Mouse (Mus musculus) limb, embryonic 12.5 days (tissue): Measurements from ENCODE around the gene Gm21992. TPM values are rescaled to one million over a fixed set of nuclear protein-coding genes. Genes with fewer than 3 reads are reported as not detected.

Source experiments
- ATAC-seq: fragments of 200-750 bp; cut with Nextera tagmentation; 2 replicates; pipeline ENCODE4 v1.8.0; 2017; ENCODE audit warnings: low read depth, moderate TSS enrichment; ENCODE audit not compliant: insufficient number of reproducible peaks, insufficient read depth, low FRiP score, low TSS enrichment
- H3K27ac ChIP-seq: fragments of 300-500 bp; sonication (generic); 2 replicates; pipeline ENCODE4 v1.5.1; 2016; ENCODE audit warnings: mild to moderate bottlenecking, moderate library complexity
- H3K27me3 ChIP-seq: fragments of 300-500 bp; sonication (generic); 2 replicates; pipeline ENCODE4 v1.6.1; 2016; ENCODE audit warnings: mild to moderate bottlenecking, moderate library complexity
- H3K36me3 ChIP-seq: fragments of 300-500 bp; sonication (generic); 2 replicates; pipeline ENCODE4 v1.6.1; 2016; ENCODE audit warnings: mild to moderate bottlenecking, moderate library complexity
- H3K4me1 ChIP-seq: fragments of 300-500 bp; sonication (generic); replicated peaks from 2 replicates; pipeline ENCODE4 v1.6.1; 2016
- H3K4me2 ChIP-seq: fragments of 300-500 bp; sonication (generic); 2 replicates; pipeline ENCODE4 v1.6.1; 2016; ENCODE audit warnings: mild to moderate bottlenecking, moderate library complexity
- H3K4me3 ChIP-seq: fragments of 300-500 bp; sonication (generic); replicated peaks from 2 replicates; pipeline ENCODE4 v1.5.1; 2016; ENCODE audit warnings: mild to moderate bottlenecking
- H3K9ac ChIP-seq: fragments of 300-500 bp; sonication (generic); replicated peaks from 2 replicates; pipeline ENCODE4 v1.6.1; 2016; ENCODE audit warnings: mild to moderate bottlenecking, moderate library complexity
- H3K9me3 ChIP-seq: fragments of 300-500 bp; sonication (generic); 2 replicates; pipeline ENCODE4 v1.6.1; 2016; ENCODE audit warnings: mild to moderate bottlenecking, moderate library complexity
- WGBS: fragments of 180-500 bp; shearing (Covaris S2); methylation state at CpG from one replicate; pipeline ENCODE4 v1.1.7; 2016; 5-methylcytosine and 5-hydroxymethylcytosine counted together
- polyA plus RNA-seq: library from polyadenylated mRNA; unstranded; fragments of >200 nt; fragmentation: Nextera tagmentation; extraction: Ambion mirVana; gene quantifications from 2 replicates; pipeline ENCODE4 v1.2.1, GENCODE M21; 2016

The Gm21992 gene
- polyA plus RNA-seq, 1 experiment from 2014 or later = 57.2 TPM

DNA sequence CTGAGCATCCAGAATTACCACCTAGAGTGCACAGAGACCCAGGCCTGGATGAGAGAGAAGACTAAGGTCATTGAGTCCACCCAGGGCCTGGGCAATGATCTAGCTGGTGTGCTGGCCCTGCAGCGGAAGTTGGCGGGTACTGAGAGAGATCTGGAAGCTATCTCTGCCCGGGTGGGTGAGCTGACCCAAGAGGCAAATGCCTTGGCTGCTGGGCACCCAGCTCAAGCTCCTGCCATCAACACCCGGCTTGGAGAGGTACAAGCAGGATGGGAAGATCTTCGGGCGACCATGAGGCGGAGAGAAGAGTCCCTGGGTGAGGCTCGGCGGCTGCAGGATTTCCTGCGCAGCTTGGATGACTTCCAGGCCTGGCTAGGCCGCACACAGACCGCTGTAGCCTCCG is 73.5 kb downstream of the Gm21992 start:
- Histone ChIP-seq H3K36me3 (peaks cover 22% of the 10 kb centered on the region), H3K9ac (no peak overlapping the region; the same call in 1 of the 2 replicates), H3K27me3 (no peaks in the 10 kb centered on the region), H3K4me1 (0 out of 2 replicates have a peak, but pooled peaks cover 2% of the 10 kb centered on the region), H3K27ac (no peak overlapping the region), H3K9me3 (no peaks in the 10 kb centered on the region), H3K4me2 (no peak overlapping the region), H3K4me3 (no peak overlapping the region)
- WGBS = 86% methylated on average over 13 of the region's 13 CpGs
- ATAC-seq = no peak

DNA sequence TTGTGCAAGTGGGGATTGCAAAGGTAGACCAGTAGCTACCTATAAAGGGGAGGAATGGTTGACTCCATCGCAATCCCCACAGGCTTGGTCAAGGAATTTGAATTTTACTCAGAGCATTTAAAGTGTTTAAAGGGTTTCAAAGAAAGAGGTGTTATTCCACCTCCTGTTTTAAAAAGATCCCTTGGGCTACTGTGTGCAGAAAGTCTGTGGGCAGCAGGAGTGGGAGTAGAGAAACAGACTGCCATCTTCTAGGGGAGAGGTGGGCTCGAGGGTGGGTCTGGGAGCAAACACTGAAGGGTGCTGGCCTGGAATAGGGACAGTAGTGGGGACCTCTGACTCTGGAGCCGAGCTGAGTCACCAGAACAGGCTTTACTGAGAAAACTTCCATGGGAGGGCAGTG is 78.4 kb downstream of the Gm21992 start:
- 83% methylated on average over 3 of the region's 3 CpGs for WGBS
- no peak overlapping the region for H3K4me2 ChIP-seq
- no peaks in the 10 kb centered on the region for H3K27me3 ChIP-seq
- no peaks in the 10 kb centered on the region for H3K9me3 ChIP-seq
- no peak for ATAC-seq
- H3K4me3 ChIP-seq = no peak overlapping the region
- H3K27ac ChIP-seq = no peak overlapping the region
- no peaks in the 10 kb centered on the region for H3K4me1 ChIP-seq
- H3K36me3 ChIP-seq = peaks cover 22% of the 10 kb centered on the region
- H3K9ac ChIP-seq = no peak overlapping the region

DNA sequence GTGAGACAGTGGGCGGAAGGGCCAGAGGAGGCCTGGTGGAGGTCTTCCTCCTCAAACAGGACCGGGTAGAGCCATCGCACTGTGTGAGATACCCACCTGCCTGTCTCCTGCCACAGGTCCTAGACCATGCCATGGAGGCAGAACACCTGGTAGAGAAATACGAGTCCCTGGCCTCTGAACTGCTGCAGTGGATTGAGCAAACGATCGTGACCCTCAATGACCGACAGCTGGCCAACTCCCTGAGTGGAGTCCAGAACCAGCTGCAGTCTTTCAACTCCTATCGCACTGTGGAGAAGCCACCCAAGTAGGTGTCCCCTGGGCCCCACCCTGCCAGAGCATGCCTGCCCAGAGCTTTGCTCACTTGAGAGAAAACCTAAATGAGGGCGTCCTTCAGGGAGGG is 82.2 kb downstream of the Gm21992 start:
- H3K4me2 ChIP-seq = no peak overlapping the region
- H3K27me3 ChIP-seq = no peaks in the 10 kb centered on the region
- WGBS = 82% methylated on average over 9 of the region's 9 CpGs
- no peaks in the 10 kb centered on the region for H3K9me3 ChIP-seq
- H3K4me3 ChIP-seq = no peak overlapping the region
- ATAC-seq = no peak
- H3K27ac ChIP-seq = no peak overlapping the region
- H3K4me1 ChIP-seq = no peaks in the 10 kb centered on the region
- peaks cover 14% of the 10 kb centered on the region for H3K36me3 ChIP-seq
- no peak overlapping the region for H3K9ac ChIP-seq

DNA sequence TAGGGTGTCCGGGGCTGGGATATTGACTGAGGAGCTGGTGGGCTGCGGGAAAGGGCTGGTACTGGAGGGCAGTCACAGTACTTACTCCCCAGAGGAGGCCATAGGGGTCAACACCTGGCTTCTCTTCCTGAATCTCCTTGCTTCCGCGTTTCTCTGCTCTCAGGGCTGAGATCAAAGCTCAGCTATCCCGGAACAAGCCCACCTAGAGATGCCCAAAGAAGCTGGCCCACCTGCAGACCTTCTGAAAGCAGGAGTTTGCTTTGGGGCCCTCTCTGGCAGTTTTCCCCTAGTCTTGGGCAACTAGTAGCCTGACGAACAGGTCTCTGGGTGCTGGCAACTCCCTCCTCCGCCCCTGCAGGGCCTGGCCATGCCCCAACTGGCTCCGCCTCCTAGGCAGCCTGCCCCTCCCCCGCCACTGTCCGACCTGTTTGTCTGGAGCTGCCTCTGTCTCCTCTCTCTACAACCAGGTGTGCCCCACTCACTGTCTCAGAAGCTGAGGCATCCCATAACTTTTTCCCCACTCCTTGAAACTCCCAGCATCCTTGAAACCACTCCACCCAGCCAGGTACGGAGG is 90.7 kb downstream of the Gm21992 start:
- Histone ChIP-seq H3K4me1 (peaks cover 20% of the 10 kb centered on the region), H3K27ac (peak overlapping the region; percentile 42; the same call in 1 of the 2 replicates), H3K27me3 (peaks cover 5% of the 10 kb centered on the region; the same call in 1 of the 2 replicates), H3K9ac (no peak overlapping the region; the same call in 1 of the 2 replicates), H3K36me3 (no peaks in the 10 kb centered on the region), H3K4me3 (peak overlapping the region; percentile 21), H3K9me3 (no peaks in the 10 kb centered on the region), H3K4me2 (peak overlapping the region; percentile 36)
- ATAC-seq = no peak
- WGBS = 14% methylated on average over 11 of the region's 11 CpGs

DNA sequence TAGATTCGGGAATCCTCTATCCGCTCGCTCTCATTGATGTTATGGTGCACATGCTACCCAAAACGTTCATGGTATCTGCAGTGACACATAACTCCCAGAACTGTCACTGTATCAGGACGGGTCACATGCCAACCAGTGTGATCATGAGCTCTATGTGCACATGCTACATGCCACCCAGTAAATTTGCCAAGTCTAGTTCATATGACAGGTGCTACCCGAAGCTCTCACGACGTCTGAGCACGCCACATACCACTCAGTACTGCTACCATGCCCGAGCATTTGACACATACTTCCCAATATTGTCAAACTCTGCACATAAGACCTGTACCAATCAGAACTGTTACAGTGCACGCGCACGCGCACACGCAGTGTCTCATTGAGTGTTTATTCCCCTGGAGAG is 91.3 kb downstream of the Gm21992 start:
- ATAC-seq = no peak
- 83% methylated on average over 15 of the region's 15 CpGs for WGBS
- H3K4me1 ChIP-seq = peaks cover 20% of the 10 kb centered on the region

DNA sequence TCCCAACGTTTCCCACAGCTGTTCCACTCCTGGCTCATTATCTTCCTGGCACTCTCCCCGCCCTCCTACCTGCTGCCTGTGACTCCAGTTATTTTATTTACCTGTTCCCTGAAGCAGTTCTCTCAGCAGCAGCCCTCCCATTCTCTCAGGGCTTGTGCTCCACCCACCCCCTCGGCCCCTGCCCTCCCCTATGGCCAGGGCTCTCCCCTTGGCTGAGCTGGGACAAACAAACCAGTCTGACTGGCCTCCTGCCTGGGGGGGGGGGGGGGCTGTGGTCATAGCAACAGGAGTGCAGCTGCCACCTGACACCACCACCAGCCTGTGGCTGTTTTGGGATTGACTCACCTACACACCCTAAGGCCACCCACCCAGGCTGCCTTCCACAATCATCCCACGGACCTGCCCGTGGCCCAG is 92.1 kb downstream of the Gm21992 start:
- no peak overlapping the region for H3K4me2 ChIP-seq
- no peak for ATAC-seq
- 25% methylated on average over 5 of the region's 5 CpGs for WGBS
- H3K4me3 ChIP-seq = no peak overlapping the region
- peaks cover 20% of the 10 kb centered on the region for H3K4me1 ChIP-seq
- no peaks in the 10 kb centered on the region for H3K9me3 ChIP-seq
- 0 out of 2 replicates have a peak overlapping the region, but pooled peaks have one; percentile 12 for H3K9ac ChIP-seq
- no peaks in the 10 kb centered on the region for H3K36me3 ChIP-seq
- H3K27me3 ChIP-seq = peaks cover 12% of the 10 kb centered on the region
- H3K27ac ChIP-seq = no peak overlapping the region

More for the DNA sequence above, 91.3 kb downstream of the Gm21992 start:
- Histone ChIP-seq H3K4me3 (no peak overlapping the region), H3K36me3 (no peaks in the 10 kb centered on the region), H3K9ac (no peak overlapping the region), H3K27me3 (peaks cover 5% of the 10 kb centered on the region; the same call in 1 of the 2 replicates), H3K9me3 (no peaks in the 10 kb centered on the region), H3K27ac (no peak overlapping the region), H3K4me2 (no peak overlapping the region)

DNA sequence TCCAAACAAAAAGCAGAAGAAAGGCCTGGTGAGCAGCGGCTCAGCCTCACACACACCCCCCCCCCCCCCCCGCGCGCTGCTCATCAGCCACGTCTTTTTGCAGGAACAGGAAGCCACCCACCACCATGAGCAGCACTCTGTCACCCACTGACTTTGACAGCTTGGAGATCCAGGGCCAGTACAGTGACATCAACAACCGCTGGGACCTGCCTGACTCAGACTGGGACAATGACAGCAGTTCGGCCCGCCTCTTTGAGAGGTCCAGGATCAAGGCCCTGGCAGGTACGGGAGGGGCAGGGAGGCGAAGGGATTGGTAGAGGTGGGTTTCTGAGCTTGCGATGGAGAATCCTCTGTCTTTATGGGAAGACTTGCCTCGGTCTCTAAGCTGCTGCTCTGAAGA is 92.7 kb downstream of the Gm21992 start:
- peaks cover 19% of the 10 kb centered on the region for H3K27me3 ChIP-seq
- H3K9me3 ChIP-seq = no peaks in the 10 kb centered on the region
- H3K36me3 ChIP-seq = no peaks in the 10 kb centered on the region
- 23% methylated on average over 10 of the region's 12 CpGs for WGBS
- H3K9ac ChIP-seq = no peak overlapping the region
- peaks cover 23% of the 10 kb centered on the region for H3K4me1 ChIP-seq
- no peak overlapping the region for H3K4me2 ChIP-seq
- H3K27ac ChIP-seq = no peak overlapping the region
- no peak for ATAC-seq
- no peak overlapping the region for H3K4me3 ChIP-seq

DNA sequence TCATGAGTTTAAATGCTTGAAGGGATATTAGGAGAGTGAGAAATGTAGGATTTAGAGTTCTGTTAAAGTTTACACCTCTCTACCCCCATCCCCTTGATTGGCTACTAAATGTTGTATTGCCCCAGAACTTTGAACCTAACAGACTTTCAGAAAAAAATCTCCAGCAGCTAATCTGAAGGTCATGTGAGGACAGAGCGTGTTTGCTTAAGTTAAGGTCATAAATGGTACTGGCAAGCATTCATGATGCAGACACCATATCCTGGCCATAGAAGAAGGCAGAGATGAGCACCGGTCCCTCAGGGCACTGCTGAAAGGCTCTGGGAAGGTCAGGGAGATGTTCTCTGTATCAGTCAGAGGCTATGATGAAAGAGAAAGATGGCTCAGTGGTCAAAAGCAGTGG is 94.1 kb downstream of the Gm21992 start:
- WGBS = 93% methylated on average over 2 of the region's 2 CpGs
- Histone ChIP-seq H3K9me3 (no peaks in the 10 kb centered on the region), H3K4me2 (no peak overlapping the region), H3K27ac (no peak overlapping the region), H3K36me3 (no peaks in the 10 kb centered on the region), H3K4me3 (no peak overlapping the region), H3K9ac (no peak overlapping the region), H3K4me1 (peaks cover 23% of the 10 kb centered on the region), H3K27me3 (peaks cover 33% of the 10 kb centered on the region)
- ATAC-seq = no peak

DNA sequence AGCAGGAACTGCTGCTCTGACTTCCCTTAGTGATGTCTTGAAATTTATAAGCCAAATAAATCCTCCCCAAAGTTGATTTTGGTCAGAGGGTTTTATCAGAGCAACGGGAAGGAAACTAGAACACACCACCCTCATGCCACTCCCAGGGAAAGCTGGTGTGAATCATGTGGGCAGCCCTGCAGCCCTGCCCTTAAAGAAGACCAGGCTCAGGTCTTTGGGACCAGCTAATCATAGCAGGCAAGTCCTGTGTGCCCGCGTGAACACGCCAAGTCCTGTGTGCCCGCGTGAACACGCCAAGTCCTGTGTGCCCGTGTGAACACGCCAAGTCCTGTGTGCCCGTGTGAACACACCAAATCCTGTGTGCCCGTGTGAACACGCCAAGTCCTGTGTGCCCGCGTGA is 94.7 kb downstream of the Gm21992 start:
- Histone ChIP-seq H3K9ac (no peak overlapping the region), H3K4me1 (peaks cover 23% of the 10 kb centered on the region), H3K27me3 (peaks cover 38% of the 10 kb centered on the region), H3K4me3 (no peak overlapping the region), H3K27ac (no peak overlapping the region), H3K4me2 (no peak overlapping the region), H3K9me3 (no peaks in the 10 kb centered on the region), H3K36me3 (no peaks in the 10 kb centered on the region)
- 94% methylated on average over 14 of the region's 14 CpGs for WGBS
- no peak for ATAC-seq

DNA sequence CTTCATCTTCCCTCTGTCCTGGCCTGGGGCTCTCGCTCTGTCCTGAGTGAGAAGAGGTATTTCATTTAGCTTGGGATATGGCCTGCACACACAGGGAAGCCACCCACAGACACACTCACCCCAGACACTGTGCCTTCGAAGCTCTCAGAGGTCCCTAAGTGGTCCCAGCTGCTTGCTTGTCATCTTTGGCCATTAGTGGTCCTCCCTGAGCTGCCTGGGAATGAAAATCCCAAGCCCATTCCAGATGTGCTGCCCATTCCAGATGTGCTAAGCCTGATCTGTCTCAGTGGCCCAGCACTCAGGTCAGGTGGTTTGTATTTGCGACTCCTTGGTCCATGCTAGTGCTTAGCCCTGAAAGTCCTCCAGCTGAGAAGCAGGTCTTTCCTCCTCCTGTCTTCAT is 97.5 kb downstream of the Gm21992 start:
- 25% methylated on average over 3 of the region's 3 CpGs for WGBS
- H3K9me3 ChIP-seq = no peaks in the 10 kb centered on the region
- H3K36me3 ChIP-seq = no peaks in the 10 kb centered on the region
- H3K4me1 ChIP-seq = peaks cover 10% of the 10 kb centered on the region; the same call in 1 of the 2 replicates
- H3K4me3 ChIP-seq = no peak overlapping the region
- no peak overlapping the region for H3K9ac ChIP-seq
- peaks cover 57% of the 10 kb centered on the region for H3K27me3 ChIP-seq
- no peak overlapping the region for H3K4me2 ChIP-seq
- no peak for ATAC-seq
- H3K27ac ChIP-seq = no peak overlapping the region

DNA sequence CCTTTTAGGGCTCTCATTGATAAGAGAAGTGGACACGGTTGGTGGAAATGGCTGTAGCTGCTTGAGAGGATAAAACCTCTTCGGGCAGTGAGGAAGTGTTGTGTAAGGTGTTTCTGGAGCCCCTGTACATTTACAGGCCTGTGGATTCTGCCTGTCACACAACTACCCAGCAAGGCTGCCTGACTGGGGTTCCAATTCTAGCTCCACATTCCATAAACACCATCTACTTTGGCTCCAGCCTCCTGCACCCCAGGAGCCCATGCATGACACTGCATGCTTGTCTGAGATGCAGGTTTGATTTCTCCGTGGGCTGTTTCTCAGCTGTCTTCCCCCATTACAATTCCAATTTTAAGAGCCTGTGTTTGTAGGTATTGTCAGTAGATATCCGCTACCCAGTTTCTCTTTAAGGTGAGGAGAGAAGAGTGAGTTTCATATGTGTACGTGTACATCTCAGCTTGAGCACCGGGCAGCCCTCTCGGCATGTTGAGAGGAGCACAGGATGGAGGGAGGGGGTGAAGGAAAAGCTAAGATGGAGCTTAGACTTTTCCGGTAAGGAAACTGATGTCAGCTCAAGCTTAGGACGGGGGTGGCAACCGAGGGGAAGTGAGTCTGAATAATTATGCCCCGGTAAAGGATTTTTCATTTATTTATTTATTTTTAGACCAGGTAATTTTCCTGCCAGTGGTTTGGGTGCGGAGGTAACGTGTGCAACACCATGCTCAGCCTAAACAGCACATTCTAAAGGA is 98.5 kb downstream of the Gm21992 start:
- peaks cover 10% of the 10 kb centered on the region; the same call in 1 of the 2 replicates for H3K4me1 ChIP-seq
- WGBS = 35% methylated on average over 13 of the region's 13 CpGs
- peaks cover 52% of the 10 kb centered on the region for H3K27me3 ChIP-seq
- H3K36me3 ChIP-seq = no peaks in the 10 kb centered on the region
- peak overlapping the region; percentile 100 for H3K4me2 ChIP-seq
- H3K4me3 ChIP-seq = peak overlapping the region; percentile 66
- H3K9me3 ChIP-seq = no peaks in the 10 kb centered on the region
- no peak overlapping the region for H3K9ac ChIP-seq
- H3K27ac ChIP-seq = no peak overlapping the region
- no peak for ATAC-seq
